Mouse (Mus musculus): ENCODE data around the gene Dapl1. TPM values are rescaled to one million over a fixed set of nuclear protein-coding genes. Genes with fewer than 3 reads are reported as not detected.

The Dapl1 gene
- total RNA-seq, 1 experiment from 2014 or later = not detected

GRCm38 (mm10) chr2:59536958-59537357 is 52.5 kb downstream of the Dapl1 start:
- no peak for DNase-seq

- DNase-seq = no peak
These were observed 53.6 kb downstream of the Dapl1 start for GRCm38 (mm10) chr2:59538031-59538430.

GRCm38 (mm10) chr2:59539796-59540195 is 55.3 kb downstream of the Dapl1 start:
- DNase-seq = no peak

- DNase-seq = peak; percentile 93
These were observed 56.9 kb downstream of the Dapl1 start for GRCm38 (mm10) chr2:59541121-59541887.

GRCm38 (mm10) chr2:59543543-59544065 is 59.2 kb downstream of the Dapl1 start:
- no peak for DNase-seq

- DNase-seq = no peak
These were observed 59.9 kb downstream of the Dapl1 start for GRCm38 (mm10) chr2:59544237-59544909.

- DNase-seq = no peak
These were observed 60.5 kb downstream of the Dapl1 start for GRCm38 (mm10) chr2:59545001-59545400.

- DNase-seq = no peak
These were observed 63.1 kb downstream of the Dapl1 start for GRCm38 (mm10) chr2:59547369-59548099.

GRCm38 (mm10) chr2:59552784-59553183 is 68.3 kb downstream of the Dapl1 start:
- DNase-seq = no peak

GRCm38 (mm10) chr2:59554373-59554940 is 70.0 kb downstream of the Dapl1 start:
- DNase-seq = no peak

Other genes with a start within 250 kb of the Dapl1 start
- gene Tanc1, start 127.4 kb downstream of the Dapl1 start, total RNA-seq (2021) = 19.9 and 24.9 TPM in 2 replicates

Measured in adrenal gland, postnatal 14 days (tissue).